Mouse (Mus musculus) liver, postnatal 0 days (tissue): Measurements from ENCODE around the gene Gm10518.

Source experiments
- CTCF ChIP-seq: sonication (generic); IDR thresholded peaks from 2 replicates; pipeline ENCODE4 v1.5.1; 2016; ENCODE audit warnings: antibody characterized with exemption, low read depth
- EP300 ChIP-seq: IDR thresholded peaks from 2 replicates; pipeline ENCODE4 v1.6.1; 2016; ENCODE audit warnings: antibody characterized with exemption, low read depth, mild to moderate bottlenecking

DNA sequence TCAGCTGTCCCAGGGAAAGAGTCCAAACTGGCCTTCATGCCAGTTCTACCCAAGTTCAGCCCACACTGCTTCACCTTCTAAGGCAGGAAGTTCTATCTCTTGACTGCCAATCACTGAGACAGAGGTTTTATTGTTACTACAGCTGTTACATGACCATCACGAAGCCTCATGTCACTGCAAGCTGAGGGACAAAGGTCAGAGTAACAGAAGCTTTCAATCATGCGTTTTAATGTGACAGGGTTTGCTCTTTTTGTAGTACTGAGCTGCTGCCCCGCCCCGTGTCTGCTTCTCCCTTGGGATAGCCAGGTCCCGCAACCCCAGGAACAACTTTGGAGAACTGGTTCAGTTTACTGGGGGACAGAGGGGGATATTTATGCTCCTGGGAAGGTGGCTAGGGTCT lies 21.4 kb downstream of the Gm10518 start:
- no peak for TF ChIP-seq CTCF
- no peak for TF ChIP-seq EP300
